Mouse (Mus musculus): Measurements from ENCODE around the gene Atf6. TPM values are rescaled to one million over a fixed set of nuclear protein-coding genes. Genes with fewer than 3 reads are reported as not detected.

Gene Atf6
- polyA plus RNA-seq, 1 experiment: 23.6 TPM

GRCm38 (mm10) chr1:170774431-170774830, 93.1 kb downstream of the Atf6 start:
- no peak for DNase-seq (ENCODE audit: extremely low spot score in 1 of 2, low spot score in 1 of 2)

- no peak for DNase-seq (ENCODE audit: extremely low spot score in 1 of 2, low spot score in 1 of 2)
Measured at GRCm38 (mm10) chr1:170773506-170773905, 94.1 kb downstream of the Atf6 start.

GRCm38 (mm10) chr1:170771437-170772003, 96.1 kb downstream of the Atf6 start:
- peak in 1 of 2 experiments; percentile 29 for DNase-seq (ENCODE audit: extremely low spot score in 1 of 2, low spot score in 1 of 2)

GRCm38 (mm10) chr1:170770691-170771090, 96.9 kb downstream of the Atf6 start:
- no peak for DNase-seq (ENCODE audit: extremely low spot score in 1 of 2, low spot score in 1 of 2)

- no peak for DNase-seq (ENCODE audit: extremely low spot score in 1 of 2, low spot score in 1 of 2)
Measured at GRCm38 (mm10) chr1:170766997-170767396, 100.6 kb downstream of the Atf6 start.

- no peak for DNase-seq (ENCODE audit: extremely low spot score in 1 of 2, low spot score in 1 of 2)
Measured at GRCm38 (mm10) chr1:170764798-170765197, 102.8 kb downstream of the Atf6 start.

- no peak for DNase-seq (ENCODE audit: extremely low spot score in 1 of 2, low spot score in 1 of 2)
Measured at GRCm38 (mm10) chr1:170761634-170762033, 105.9 kb downstream of the Atf6 start.

- DNase-seq (ENCODE audit: extremely low spot score in 1 of 2, low spot score in 1 of 2): no peak
Measured at GRCm38 (mm10) chr1:170753597-170753996, 114.0 kb downstream of the Atf6 start.

GRCm38 (mm10) chr1:170751797-170752196, 115.8 kb downstream of the Atf6 start:
- DNase-seq (ENCODE audit: extremely low spot score in 1 of 2, low spot score in 1 of 2): peak in 1 of 2 experiments; percentile 60

GRCm38 (mm10) chr1:170746523-170746922, 121.0 kb downstream of the Atf6 start:
- no peak for DNase-seq (ENCODE audit: extremely low spot score in 1 of 2, low spot score in 1 of 2)

- peak in 1 of 2 experiments; percentile 19 for DNase-seq (ENCODE audit: extremely low spot score in 1 of 2, low spot score in 1 of 2)
Measured at GRCm38 (mm10) chr1:170741497-170742246, 125.9 kb downstream of the Atf6 start.

- no peak for DNase-seq (ENCODE audit: extremely low spot score in 1 of 2, low spot score in 1 of 2)
Measured at GRCm38 (mm10) chr1:170734866-170735265, 132.7 kb downstream of the Atf6 start.

- no peak for DNase-seq (ENCODE audit: extremely low spot score in 1 of 2, low spot score in 1 of 2)
Measured at GRCm38 (mm10) chr1:170732596-170732890, 135.0 kb downstream of the Atf6 start.

- DNase-seq (ENCODE audit: extremely low spot score in 1 of 2, low spot score in 1 of 2): peak; percentile 45 to 71
Measured at GRCm38 (mm10) chr1:170731865-170732595, 135.5 kb downstream of the Atf6 start.

- DNase-seq (ENCODE audit: extremely low spot score in 1 of 2, low spot score in 1 of 2): no peak
Measured at GRCm38 (mm10) chr1:170729267-170729962, 138.2 kb downstream of the Atf6 start.

GRCm38 (mm10) chr1:170728524-170728923, 139.0 kb downstream of the Atf6 start:
- peak in 1 of 2 experiments; percentile 22 for DNase-seq (ENCODE audit: extremely low spot score in 1 of 2, low spot score in 1 of 2)

- no peak for DNase-seq (ENCODE audit: extremely low spot score in 1 of 2, low spot score in 1 of 2)
Measured at GRCm38 (mm10) chr1:170721560-170721959, 146.0 kb downstream of the Atf6 start.

GRCm38 (mm10) chr1:170718133-170718810, 149.3 kb downstream of the Atf6 start:
- DNase-seq (ENCODE audit: extremely low spot score in 1 of 2, low spot score in 1 of 2): no peak

- no peak for DNase-seq (ENCODE audit: extremely low spot score in 1 of 2, low spot score in 1 of 2)
Measured at GRCm38 (mm10) chr1:170717241-170717828, 150.2 kb downstream of the Atf6 start.

GRCm38 (mm10) chr1:170711731-170712130, 155.8 kb downstream of the Atf6 start:
- no peak for DNase-seq (ENCODE audit: extremely low spot score in 1 of 2, low spot score in 1 of 2)
